Mouse (Mus musculus): Measurements from ENCODE around the gene Crhbp. TPM values are rescaled to one million over a fixed set of nuclear protein-coding genes. Genes with fewer than 3 reads are reported as not detected.

The Crhbp gene
- polyA plus RNA-seq, 1 experiment from 2014 or later = 0.11 TPM

GRCm38 (mm10) chr13:95412257-95412656 lies 32.5 kb downstream of the Crhbp start:
- DNase-seq = no peak
- no peak overlapping the region for H3K27ac ChIP-seq (ENCODE audit: low read depth)
- ATAC-seq = no peak
- no peaks in the 10 kb centered on the region for H3K27me3 ChIP-seq (ENCODE audit: insufficient read depth, low read length)
- H3K9me3 ChIP-seq (ENCODE audit: low read length) = no peaks in the 10 kb centered on the region
- no peak overlapping the region for H3K9ac ChIP-seq (replicated peaks)
- H3K4me2 ChIP-seq (ENCODE audit: low read depth, low read length) = no peak overlapping the region
- 2% methylated on average over 2 of the region's 2 CpGs for WGBS (ENCODE audit: insufficient replicate concordance)
- H3K4me3 ChIP-seq (ENCODE audit: low read depth, low read length) = no peak overlapping the region
- H3K4me1 ChIP-seq (ENCODE audit: insufficient read depth) = no peaks in the 10 kb centered on the region
- no peak for TF ChIP-seq EP300 (IDR thresholded peaks at IDR 0.05; ENCODE audit: low read depth)
- no peak for TF ChIP-seq CTCF (IDR thresholded peaks at IDR 0.05; ENCODE audit: low read depth)
- H3K36me3 ChIP-seq (replicated peaks; ENCODE audit: insufficient read depth, low read length) = no peaks in the 10 kb centered on the region

GRCm38 (mm10) chr13:95393242-95393641 lies 51.5 kb downstream of the Crhbp start:
- WGBS (ENCODE audit: insufficient replicate concordance) = 85% methylated on average over 7 of the region's 7 CpGs

GRCm38 (mm10) chr13:95389866-95390865 lies 54.6 kb downstream of the Crhbp start:
- Histone ChIP-seq H3K9me3 (ENCODE audit: low read length) (no peaks in the 10 kb centered on the region), H3K4me3 (ENCODE audit: low read depth, low read length) (no peak overlapping the region), H3K27ac (ENCODE audit: low read depth) (no peak overlapping the region), H3K27me3 (ENCODE audit: insufficient read depth, low read length) (no peaks in the 10 kb centered on the region), H3K9ac (replicated peaks) (no peak overlapping the region), H3K4me1 (ENCODE audit: insufficient read depth) (no peaks in the 10 kb centered on the region), H3K36me3 (replicated peaks; ENCODE audit: insufficient read depth, low read length) (no peaks in the 10 kb centered on the region), H3K4me2 (ENCODE audit: low read depth, low read length) (0 out of 2 replicates have a peak overlapping the region, but pooled peaks have one; percentile 26)
- peak; percentile 82 for DNase-seq
- ATAC-seq = peak; percentile 43; the same call in 1 of the 2 replicates
- TF ChIP-seq EP300 (IDR thresholded peaks at IDR 0.05; ENCODE audit: low read depth) (no peak), CTCF (IDR thresholded peaks at IDR 0.05; ENCODE audit: low read depth) (peak; percentile 87)
- 28% methylated on average over 24 of the region's 24 CpGs for WGBS (ENCODE audit: insufficient replicate concordance)

More at GRCm38 (mm10) chr13:95393242-95393641, 51.5 kb downstream of the Crhbp start:
- no peaks in the 10 kb centered on the region for H3K36me3 ChIP-seq (replicated peaks; ENCODE audit: insufficient read depth, low read length)
- no peak overlapping the region for H3K27ac ChIP-seq (ENCODE audit: low read depth)
- no peaks in the 10 kb centered on the region for H3K27me3 ChIP-seq (ENCODE audit: insufficient read depth, low read length)
- peaks cover 13% of the 10 kb centered on the region for H3K9me3 ChIP-seq (ENCODE audit: low read length)
- no peak overlapping the region for H3K9ac ChIP-seq (replicated peaks)
- H3K4me3 ChIP-seq (ENCODE audit: low read depth, low read length) = no peak overlapping the region
- no peaks in the 10 kb centered on the region for H3K4me1 ChIP-seq (ENCODE audit: insufficient read depth)
- DNase-seq (no peak), ATAC-seq (no peak)
- H3K4me2 ChIP-seq (ENCODE audit: low read depth, low read length) = no peak overlapping the region
- TF ChIP-seq CTCF (IDR thresholded peaks at IDR 0.05; ENCODE audit: low read depth) = no peak
- no peak for TF ChIP-seq EP300 (IDR thresholded peaks at IDR 0.05; ENCODE audit: low read depth)

- H3K4me2 ChIP-seq (ENCODE audit: low read depth, low read length) = no peak overlapping the region
- TF ChIP-seq EP300 (IDR thresholded peaks at IDR 0.05; ENCODE audit: low read depth) (no peak), CTCF (IDR thresholded peaks at IDR 0.05; ENCODE audit: low read depth) (0 out of 2 replicates have a peak, but pooled peaks have one; percentile 18)
- H3K4me3 ChIP-seq (ENCODE audit: low read depth, low read length) = no peak overlapping the region
- WGBS (ENCODE audit: insufficient replicate concordance) = 75% methylated on average over 5 of the region's 5 CpGs
- no peak overlapping the region for H3K9ac ChIP-seq (replicated peaks)
- ATAC-seq = no peak
- no peaks in the 10 kb centered on the region for H3K36me3 ChIP-seq (replicated peaks; ENCODE audit: insufficient read depth, low read length)
- H3K9me3 ChIP-seq (ENCODE audit: low read length) = no peaks in the 10 kb centered on the region
- H3K4me1 ChIP-seq (ENCODE audit: insufficient read depth) = no peaks in the 10 kb centered on the region
- H3K27me3 ChIP-seq (ENCODE audit: insufficient read depth, low read length) = no peaks in the 10 kb centered on the region
- no peak overlapping the region for H3K27ac ChIP-seq (ENCODE audit: low read depth)
- no peak for DNase-seq
Measured at GRCm38 (mm10) chr13:95388226-95388625, 56.5 kb downstream of the Crhbp start.

GRCm38 (mm10) chr13:95382418-95382817 lies 62.3 kb downstream of the Crhbp start:
- Histone ChIP-seq H3K4me3 (ENCODE audit: low read depth, low read length) (no peak overlapping the region), H3K9ac (replicated peaks) (no peak overlapping the region), H3K9me3 (ENCODE audit: low read length) (no peaks in the 10 kb centered on the region), H3K36me3 (replicated peaks; ENCODE audit: insufficient read depth, low read length) (no peaks in the 10 kb centered on the region), H3K27ac (ENCODE audit: low read depth) (no peak overlapping the region), H3K27me3 (ENCODE audit: insufficient read depth, low read length) (no peaks in the 10 kb centered on the region), H3K4me2 (ENCODE audit: low read depth, low read length) (no peak overlapping the region), H3K4me1 (ENCODE audit: insufficient read depth) (no peaks in the 10 kb centered on the region)
- no peak for TF ChIP-seq EP300 (IDR thresholded peaks at IDR 0.05; ENCODE audit: low read depth)
- no peak for TF ChIP-seq CTCF (IDR thresholded peaks at IDR 0.05; ENCODE audit: low read depth)
- WGBS (ENCODE audit: insufficient replicate concordance) = 24% methylated on average over 5 of the region's 5 CpGs
- ATAC-seq (0 out of 2 replicates have a peak, but pooled peaks have one; percentile 7), DNase-seq (no peak)

Other genes starting within 250 kb of the Crhbp start
- 0.63 and 0.75 TPM in 2 replicates for gene Pde8b, start 194.6 kb downstream of the Crhbp start, polyA plus RNA-seq (2015; fragmentation: Nextera tagmentation; extraction: Ambion mirVana)
- 5.7 and 6.7 TPM in 2 replicates for gene Zbed3, start 121.3 kb downstream of the Crhbp start, polyA plus RNA-seq (2015; fragmentation: Nextera tagmentation; extraction: Ambion mirVana)
- gene Aggf1, start 69.6 kb downstream of the Crhbp start, polyA plus RNA-seq (2015; fragmentation: Nextera tagmentation; extraction: Ambion mirVana) = 11.7 TPM in 2 replicates
- not detected in 2 replicates for gene S100z, start 33.8 kb upstream of the Crhbp start, polyA plus RNA-seq (2015; fragmentation: Nextera tagmentation; extraction: Ambion mirVana)
- gene F2rl1, start 80.3 kb upstream of the Crhbp start, polyA plus RNA-seq (2015; fragmentation: Nextera tagmentation; extraction: Ambion mirVana) = 0.20 and 0.31 TPM in 2 replicates
- gene F2r, start 173.6 kb upstream of the Crhbp start, polyA plus RNA-seq (2015; fragmentation: Nextera tagmentation; extraction: Ambion mirVana) = 25.5 and 28.6 TPM in 2 replicates